24 mouse cellular contexts compared by ENCODE assay signal in genomic region chr19:32216710-32217109, GRCm38 (mm10).
"Had no signal": no experiment of that assay in that cellular context is flagged by ENCODE, and none has a peak within 500 bp of the region (broad histone marks: within the 10 kb centered on the region; RNA-seq: fewer than 3 reads in every experiment).

No protein-coding gene starts in this region.

- H3K9me3 ChIP-seq: heart, embryonic 13.5 days; heart, embryonic 15.5 days; hindbrain, embryonic 13.5 days; hindbrain, embryonic 15.5 days; intestine, embryonic 15.5 days; limb, embryonic 13.5 days; limb, embryonic 15.5 days; liver, embryonic 12.5 days; liver, embryonic 15.5 days had no signal

- H3K4me1 ChIP-seq: hindbrain, embryonic 13.5 days; intestine, embryonic 15.5 days; limb, embryonic 13.5 days; limb, embryonic 15.5 days had no signal

- H3K36me3 ChIP-seq: heart, embryonic 15.5 days; hindbrain, embryonic 13.5 days; hindbrain, embryonic 15.5 days; intestine, embryonic 15.5 days; limb, embryonic 15.5 days had no signal

- H3K4me3 ChIP-seq: heart, embryonic 13.5 days; heart, embryonic 15.5 days; hindbrain, embryonic 13.5 days; hindbrain, embryonic 15.5 days; intestine, embryonic 15.5 days; layer of hippocampus, adult 2 months; left cerebral cortex, adult 2 months; limb, embryonic 13.5 days; limb, embryonic 15.5 days; liver, embryonic 12.5 days; liver, embryonic 15.5 days had no signal

- H3K27ac ChIP-seq: heart, embryonic 13.5 days; heart, embryonic 15.5 days; hindbrain, embryonic 13.5 days; hindbrain, embryonic 15.5 days; hindbrain, postnatal 0 days; intestine, embryonic 15.5 days; layer of hippocampus, adult 2 months; left cerebral cortex, adult 2 months; limb, embryonic 13.5 days; limb, embryonic 15.5 days; liver, embryonic 12.5 days; liver, embryonic 15.5 days had no signal

- ATAC-seq: hindbrain, postnatal 0 days; intestine, embryonic 15.5 days; intestine, postnatal 0 days; liver, embryonic 12.5 days had no signal

- H3K27me3 ChIP-seq: heart, embryonic 13.5 days; heart, embryonic 15.5 days; hindbrain, embryonic 13.5 days; hindbrain, embryonic 15.5 days; intestine, embryonic 15.5 days; limb, embryonic 13.5 days; limb, embryonic 15.5 days; liver, embryonic 12.5 days; liver, embryonic 15.5 days had no signal

- H3K4me2 ChIP-seq: heart, embryonic 11.5 days; heart, embryonic 13.5 days; heart, embryonic 15.5 days; hindbrain, embryonic 13.5 days; hindbrain, embryonic 15.5 days; intestine, embryonic 15.5 days; limb, embryonic 13.5 days; limb, embryonic 15.5 days; liver, embryonic 12.5 days; liver, embryonic 15.5 days had no signal

- DNase-seq: gastrocnemius, postnatal 14 days; heart, adult 18-20 months; heart, postnatal 14 days; heart, postnatal 36 days; kidney, adult 18-20 months; kidney, adult 8-10 months; kidney, postnatal 10 days; kidney, postnatal 25 days; kidney, postnatal 4 days; left cerebral cortex, postnatal 4 days had no signal

- H3K9ac ChIP-seq: heart, embryonic 13.5 days; heart, embryonic 15.5 days; hindbrain, embryonic 13.5 days; hindbrain, embryonic 15.5 days; intestine, embryonic 15.5 days; limb, embryonic 13.5 days; limb, embryonic 15.5 days; liver, embryonic 12.5 days; liver, embryonic 15.5 days had no signal
